Mouse (Mus musculus) fat pad, adult 2 months (tissue): ENCODE results near the gene Rapgefl1.
"Not testable (repeated sequence)": the region's sequence is repeated elsewhere in the genome, so short reads cannot be mapped to it uniquely, and the experiment has no call there.

Source experiments
- DNase-seq: peaks from one replicate; pipeline ENCODE4 v3.0.0-alpha.2; 2011; ENCODE audit warnings: low read depth, low spot score; ENCODE audit errors: extremely low read depth

Rapgefl1 gene

DNA sequence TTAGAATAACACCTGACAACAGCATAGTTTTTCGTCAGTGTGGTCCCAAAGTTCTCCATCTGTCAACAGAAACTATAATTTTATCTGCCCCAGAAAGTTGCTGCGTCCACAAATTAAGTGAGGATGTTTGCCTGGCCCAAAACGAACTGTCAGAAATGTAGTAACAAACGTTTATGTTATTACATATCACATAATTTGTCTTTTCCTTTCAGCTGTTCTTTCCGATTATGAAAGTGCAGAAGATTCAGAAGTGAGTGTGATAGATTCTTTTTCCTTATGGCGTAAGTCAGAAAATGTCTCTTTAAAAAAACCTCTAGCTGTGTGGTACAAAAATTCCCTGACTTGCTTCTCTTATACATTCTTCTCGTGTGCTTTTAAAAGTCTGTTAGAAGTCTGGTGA, 25.9 kb upstream of the Rapgefl1 start:
- DNase-seq = no peak

DNA sequence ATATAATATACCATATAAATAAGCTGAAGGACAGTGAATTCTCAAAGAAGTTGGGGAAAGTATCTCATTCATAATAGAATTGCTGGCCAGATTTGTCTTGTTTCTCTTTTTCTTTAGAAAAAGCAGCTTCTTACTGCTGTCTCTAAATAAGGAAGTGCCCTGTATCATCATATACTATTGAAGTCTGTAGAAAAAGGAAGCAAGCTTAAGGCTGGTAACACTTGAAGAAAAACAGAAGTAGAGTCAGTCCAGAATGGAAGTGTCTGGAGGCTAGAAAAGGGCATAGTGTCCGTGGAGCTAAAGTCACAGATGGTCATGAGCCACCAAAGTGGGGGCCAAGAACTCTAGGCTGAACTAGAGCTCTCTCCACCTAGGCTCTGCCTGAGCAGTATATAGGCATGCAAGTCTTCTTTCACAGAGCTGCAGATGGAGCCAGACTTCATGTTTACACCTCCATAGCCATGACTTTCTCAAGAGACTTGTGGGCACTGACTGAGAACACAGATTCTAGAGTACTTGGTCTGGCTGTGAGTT, 19.8 kb upstream of the Rapgefl1 start:
- no peak for DNase-seq

DNA sequence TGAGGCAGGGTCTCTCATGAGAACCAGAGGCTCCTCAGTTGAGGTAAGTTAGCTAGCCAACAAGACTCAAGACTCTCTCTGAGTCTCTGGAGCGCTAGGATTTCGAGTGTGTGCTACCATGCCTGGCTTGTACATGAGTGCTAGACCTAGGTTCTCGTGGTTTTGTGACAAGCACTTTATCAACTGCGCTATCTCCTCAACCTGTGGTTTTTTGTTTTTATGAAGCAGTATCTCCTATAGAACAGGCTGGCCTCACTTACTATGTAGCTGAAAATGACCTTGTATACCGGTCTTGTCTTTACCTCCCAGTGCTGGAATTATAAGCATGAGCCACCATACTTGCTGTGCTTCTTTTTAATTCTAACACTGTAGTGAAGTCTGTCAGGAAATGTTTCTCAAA, 15.6 kb upstream of the Rapgefl1 start:
- DNase-seq = no peak

DNA sequence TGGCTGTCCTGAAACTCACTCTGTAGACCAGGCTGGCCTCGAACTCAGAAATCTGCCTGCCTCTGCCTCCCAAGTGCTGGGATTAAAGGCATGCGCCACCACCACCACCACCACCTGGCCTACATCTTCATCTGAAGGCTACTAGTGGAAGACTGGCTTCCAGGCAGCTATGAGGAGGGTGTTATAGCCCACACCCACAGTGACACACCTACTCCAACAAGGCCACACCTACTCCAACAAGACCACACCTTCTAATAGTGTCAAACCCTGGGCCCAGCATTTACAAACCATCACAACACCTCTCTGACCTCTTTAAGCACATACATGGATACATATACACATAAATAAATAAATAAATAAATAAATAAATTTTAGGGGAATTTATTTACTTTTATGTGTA, 10.5 kb upstream of the Rapgefl1 start:
- DNase-seq = not testable (repeated sequence)

DNA sequence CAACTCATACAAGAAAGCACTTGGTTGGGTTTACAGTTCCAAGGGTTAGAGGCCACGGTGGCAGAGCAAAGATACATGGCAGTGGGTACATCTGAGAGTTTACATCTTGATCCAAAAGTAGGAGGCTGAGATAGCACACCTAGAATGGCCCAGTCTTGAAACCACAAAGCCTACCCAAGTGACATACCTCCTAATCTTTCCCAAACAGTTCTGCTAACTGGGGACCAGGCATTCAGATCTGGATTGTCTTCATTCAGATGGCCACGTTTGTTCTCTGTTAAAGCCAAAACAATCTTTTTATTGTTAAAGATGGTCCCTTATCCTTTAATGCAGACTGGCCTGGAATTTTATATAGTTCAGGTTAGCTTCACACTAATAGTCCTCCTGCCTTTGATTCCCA, 8.7 kb upstream of the Rapgefl1 start:
- DNase-seq = no peak

DNA sequence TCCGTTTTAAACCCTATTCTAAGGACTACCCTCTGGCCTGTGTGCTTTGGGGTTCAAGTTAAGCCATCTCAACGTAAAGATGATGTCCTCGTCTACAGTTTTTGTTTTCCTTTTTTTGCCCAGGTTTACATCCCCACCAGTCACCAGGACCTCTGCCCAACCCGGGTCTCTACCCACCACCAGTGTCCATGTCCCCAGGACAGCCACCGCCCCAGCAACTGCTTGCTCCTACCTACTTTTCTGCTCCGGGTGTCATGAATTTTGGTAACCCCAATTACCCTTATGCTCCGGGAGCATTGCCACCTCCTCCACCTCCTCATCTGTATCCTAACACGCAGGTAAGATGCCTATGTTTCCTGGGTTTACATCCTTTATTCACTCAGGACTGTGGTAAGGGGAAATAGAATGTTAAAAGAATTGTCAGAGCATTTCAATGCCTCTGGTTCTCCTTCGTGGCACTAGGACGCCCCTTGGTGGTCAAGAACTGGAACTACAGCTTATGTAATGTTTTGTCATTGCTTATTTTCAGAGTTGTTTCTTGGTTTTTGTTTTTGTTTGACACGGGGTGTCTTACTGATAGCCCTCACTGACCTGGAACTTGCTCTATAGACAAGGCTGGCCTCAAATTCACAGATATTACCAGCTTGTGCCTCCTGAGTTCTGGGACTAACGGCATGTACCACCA, 7.4 kb upstream of the Rapgefl1 start:
- no peak for DNase-seq

DNA sequence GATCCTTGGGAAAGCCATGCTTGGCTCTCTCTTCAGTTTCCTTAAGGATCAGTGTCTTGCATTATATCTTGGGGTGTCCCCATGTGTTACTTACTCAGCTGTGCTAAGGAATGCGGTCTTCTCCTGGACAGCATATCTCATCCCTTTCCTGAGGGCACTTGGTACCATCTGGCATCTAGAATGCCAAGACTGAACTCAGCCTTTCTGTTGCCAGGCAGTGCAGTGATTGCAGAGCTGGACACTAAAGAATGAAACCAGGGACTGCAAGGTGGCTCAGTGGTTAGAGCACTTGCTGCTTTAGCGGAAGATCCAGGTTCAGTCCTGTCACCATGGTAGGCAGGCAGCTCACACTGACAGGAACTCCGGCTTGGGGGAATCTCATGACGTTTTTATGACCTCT, 6.7 kb upstream of the Rapgefl1 start:
- no peak for DNase-seq

DNA sequence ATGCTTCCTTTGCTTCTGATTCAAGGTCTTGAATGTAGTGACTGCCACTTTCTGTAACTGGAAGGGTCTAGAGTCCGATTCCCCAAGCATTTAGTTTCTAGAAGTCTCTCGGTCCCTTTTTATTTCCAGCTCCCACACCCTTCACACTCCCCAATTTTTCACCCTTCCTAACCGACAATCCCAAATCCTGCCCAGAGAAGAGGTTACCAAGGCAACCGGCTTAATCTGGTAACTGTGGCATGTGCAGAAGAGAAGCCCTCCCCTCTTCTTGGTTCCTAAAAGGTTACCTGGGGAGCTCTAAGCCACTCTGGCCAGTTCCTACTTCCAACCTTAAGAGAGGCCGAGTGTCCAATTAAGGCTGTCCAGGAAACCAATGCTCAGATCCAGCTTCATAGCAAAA, 1.3 kb upstream of the Rapgefl1 start:
- no peak for DNase-seq

DNA sequence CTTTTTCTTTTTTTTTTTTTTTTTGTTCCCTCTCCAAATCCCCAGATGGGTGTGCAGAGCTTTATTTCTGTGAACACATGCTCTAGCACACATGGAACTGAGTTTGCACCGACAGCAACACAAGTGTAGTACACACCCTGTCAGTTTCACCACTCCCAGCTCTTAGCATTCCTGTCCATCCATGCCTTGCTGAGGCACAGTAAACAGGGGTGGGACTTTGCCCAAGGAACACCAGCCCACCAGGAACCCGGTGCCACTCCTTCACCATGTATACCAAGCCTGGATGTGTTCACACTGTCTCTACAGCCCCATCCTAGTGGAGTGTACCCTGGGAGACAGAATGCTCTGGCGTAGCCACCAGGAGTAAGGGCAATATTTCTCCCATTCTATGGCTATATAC, 860 bp upstream of the Rapgefl1 start:
- DNase-seq = no peak

DNA sequence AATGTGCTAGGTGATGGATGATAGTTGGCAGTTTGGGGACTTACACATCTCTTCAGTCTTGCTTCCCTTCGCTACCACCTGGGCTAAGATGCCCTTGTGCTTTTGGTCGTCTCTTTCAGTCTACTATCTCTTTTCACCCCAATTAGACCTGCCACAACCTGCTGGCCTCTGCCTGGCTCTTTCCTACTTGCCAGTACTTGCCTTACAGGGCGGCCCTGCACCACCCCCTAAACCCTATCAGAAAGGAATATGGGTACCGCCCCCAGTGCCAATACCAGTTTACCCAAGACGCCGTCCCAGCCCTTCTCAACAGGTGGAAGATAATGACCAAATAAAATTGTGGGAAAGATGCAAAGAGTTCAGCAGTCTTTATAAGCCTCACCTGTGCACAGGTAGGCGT, 457 bp upstream of the Rapgefl1 start:
- DNase-seq = no peak

DNA sequence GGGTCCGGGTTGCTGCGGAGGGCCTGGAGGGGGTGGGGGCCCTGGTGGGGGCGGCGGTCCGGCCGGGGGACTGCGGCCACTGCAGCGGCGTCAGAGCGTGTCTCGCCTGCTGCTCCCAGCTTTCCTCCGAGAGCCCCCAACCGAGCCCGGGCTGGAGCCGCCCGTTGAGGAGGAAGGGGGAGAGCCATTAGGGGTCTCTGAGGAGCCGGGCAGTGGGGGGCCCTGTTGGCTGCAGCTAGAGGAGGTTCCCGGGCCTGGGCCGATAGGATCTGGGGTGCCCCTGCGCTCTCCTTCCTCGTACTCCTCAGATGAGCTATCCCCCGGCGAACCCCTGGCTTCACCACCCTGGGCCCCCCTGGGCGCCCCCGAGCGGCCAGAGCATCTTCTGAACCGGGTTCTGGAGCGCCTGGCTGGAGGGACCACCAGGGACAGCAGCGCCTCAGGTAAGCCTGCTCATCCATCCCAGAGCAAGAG, 683 bp downstream of the Rapgefl1 start:
- no peak for DNase-seq

DNA sequence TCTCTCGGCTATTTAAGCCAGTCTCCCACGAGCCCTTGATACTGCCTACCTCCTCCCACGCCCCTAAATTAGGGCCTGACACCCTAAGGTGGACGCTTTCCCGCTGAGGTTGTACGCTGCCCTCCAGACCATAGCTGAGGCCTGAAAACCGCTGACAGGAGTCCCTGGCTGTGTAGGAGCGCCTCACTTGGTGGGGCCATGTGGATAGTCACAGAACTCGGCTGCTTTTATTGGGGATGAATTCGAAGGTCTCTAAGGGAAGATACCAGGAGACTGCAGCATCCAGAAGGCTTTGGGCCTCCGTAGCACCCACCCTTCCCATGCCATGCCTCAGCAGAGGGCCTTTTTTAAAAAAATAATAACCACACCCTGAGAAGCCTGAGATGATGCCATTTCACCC, 1.3 kb downstream of the Rapgefl1 start:
- DNase-seq = no peak

DNA sequence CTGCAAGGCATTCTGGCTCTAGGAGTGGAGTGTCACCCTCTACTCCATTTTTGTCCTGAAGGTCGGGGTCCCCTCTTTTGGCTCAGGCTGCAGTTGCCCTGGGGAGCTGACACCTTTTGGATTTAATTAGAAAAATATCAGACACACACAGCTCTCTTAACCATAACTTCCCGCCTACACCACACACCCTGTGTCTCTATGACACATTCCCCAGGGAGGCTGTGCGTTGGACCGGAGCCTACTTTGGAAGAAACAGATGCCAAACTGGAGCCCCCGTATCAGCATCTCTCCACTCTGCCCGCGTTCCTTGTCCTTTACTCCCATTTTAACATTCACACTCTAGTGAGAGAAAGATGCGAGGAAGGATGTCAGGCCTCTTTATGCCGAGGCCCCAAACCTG, 1.9 kb downstream of the Rapgefl1 start:
- no peak for DNase-seq

DNA sequence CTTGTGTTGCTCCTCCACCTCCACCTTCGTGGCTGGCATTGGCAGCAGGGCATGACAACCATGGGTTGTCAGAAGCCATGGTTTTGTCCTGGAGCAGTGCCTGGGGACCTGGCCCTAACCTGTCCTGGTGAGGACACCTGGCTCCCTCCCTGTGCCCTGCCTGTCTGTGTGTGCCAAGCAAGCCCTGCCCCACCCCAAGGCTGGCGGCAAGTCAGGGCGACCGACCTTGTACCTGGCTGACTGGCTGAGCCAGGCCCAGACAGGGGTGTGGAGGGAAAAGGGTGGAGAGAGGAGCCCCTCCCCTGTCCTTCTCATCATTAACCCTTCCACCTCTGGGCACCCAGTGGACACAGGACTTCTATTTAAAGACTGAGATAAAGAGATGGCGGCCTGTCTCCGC, 2.8 kb downstream of the Rapgefl1 start:
- DNase-seq = peak; percentile 86

DNA sequence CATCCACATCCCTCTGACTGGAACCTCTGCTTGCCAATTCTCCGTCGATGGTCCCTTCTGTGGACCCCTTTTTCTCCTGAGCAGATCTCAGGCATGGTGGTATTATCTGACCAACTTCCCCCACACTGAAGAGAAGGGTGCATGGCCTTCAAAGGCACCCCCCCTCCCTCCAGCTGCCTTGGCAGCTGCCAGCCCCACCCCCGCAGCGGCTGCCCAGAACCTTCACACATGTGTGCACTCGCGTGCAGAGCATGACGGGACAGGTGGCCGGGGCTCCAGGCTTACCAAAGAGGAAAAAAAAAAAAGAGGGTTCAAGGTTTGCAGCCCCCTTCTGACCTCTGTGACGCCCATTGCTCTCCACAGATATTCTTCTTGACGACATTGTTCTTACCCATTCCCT, 3.3 kb downstream of the Rapgefl1 start:
- no peak for DNase-seq

DNA sequence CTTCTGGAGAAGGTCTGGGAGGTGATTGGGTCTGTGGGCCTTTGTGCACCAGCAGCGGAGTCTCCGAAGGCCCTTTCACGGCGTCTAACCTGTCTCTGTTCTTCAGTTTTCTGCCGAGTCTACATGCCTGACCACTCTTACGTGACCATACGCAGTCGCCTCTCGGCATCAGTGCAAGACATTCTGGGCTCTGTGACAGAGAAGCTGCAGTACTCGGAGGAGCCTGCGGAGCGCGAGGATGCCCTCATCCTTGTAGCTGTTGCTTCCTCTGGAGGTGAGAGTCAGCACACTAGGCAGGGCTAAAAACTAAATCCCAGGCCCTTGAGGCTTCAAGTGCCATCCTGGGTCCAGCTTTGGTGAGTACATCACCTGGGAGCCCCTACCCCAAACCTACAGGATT, 9.4 kb downstream of the Rapgefl1 start:
- DNase-seq = no peak

DNA sequence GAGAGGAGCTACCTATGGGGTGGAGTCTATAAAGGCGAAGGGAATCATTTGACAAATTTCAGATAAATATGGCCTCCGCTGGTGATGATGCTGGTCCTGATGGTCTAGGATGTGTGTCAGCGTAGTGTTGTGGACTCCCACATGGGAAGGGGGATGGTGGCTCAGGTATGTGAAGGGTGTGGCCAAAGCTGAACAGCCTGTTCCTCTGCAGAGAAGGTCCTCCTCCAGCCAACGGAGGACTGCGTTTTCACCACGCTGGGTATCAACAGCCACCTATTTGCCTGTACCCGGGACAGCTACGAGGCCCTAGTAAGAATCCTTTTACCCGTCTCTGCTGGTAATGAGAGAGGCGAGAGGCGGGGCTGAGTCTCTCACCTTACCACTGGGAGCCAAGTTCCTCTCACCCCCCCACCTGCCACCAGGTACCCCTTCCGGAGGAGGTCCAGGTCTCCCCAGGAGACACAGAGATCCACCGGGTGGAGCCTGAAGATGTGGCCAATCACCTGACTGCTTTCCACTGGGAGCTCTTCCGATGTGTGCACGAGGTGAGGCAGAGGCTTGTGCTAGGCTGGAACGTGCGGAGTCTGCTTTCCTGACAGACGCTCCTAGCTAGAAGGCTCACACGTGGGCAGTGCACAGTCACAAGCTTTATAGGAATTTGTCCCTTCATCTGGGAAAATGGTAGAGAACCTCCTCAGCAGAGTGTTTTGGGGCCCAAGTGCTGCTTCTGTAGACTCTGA, 10.4 kb downstream of the Rapgefl1 start:
- no peak for DNase-seq

DNA sequence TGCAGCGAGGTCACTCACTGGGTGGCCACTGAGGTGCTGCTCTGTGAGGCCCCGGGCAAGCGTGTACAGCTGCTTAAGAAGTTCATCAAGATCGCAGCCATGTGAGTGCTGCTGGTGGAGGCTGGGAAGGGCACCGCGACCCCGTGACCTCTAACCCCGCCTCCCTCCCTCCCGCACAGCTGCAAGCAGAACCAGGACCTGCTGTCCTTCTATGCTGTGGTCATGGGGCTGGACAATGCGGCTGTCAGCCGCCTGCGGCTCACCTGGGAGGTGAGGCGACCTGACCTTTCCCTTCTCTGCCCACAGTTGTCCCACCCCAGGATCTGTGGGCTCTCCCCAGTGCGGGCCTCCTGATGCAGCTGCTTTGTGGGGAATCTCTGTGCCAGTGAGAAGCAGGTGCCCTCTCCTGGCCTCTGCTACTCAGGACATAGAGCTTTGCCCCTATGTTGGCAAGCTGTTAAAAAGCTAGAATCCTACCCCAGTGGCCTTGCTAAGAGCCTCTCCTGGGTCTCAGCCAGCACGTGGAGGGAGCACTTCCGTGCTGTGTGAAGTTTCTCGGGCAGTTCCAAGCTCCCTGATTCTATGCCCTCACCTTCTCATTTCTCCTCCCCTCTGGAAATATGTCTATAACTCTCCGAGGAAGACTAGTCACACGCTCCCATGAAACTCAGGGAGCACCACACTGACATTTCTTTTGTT, 12.8 kb downstream of the Rapgefl1 start:
- no peak for DNase-seq

DNA sequence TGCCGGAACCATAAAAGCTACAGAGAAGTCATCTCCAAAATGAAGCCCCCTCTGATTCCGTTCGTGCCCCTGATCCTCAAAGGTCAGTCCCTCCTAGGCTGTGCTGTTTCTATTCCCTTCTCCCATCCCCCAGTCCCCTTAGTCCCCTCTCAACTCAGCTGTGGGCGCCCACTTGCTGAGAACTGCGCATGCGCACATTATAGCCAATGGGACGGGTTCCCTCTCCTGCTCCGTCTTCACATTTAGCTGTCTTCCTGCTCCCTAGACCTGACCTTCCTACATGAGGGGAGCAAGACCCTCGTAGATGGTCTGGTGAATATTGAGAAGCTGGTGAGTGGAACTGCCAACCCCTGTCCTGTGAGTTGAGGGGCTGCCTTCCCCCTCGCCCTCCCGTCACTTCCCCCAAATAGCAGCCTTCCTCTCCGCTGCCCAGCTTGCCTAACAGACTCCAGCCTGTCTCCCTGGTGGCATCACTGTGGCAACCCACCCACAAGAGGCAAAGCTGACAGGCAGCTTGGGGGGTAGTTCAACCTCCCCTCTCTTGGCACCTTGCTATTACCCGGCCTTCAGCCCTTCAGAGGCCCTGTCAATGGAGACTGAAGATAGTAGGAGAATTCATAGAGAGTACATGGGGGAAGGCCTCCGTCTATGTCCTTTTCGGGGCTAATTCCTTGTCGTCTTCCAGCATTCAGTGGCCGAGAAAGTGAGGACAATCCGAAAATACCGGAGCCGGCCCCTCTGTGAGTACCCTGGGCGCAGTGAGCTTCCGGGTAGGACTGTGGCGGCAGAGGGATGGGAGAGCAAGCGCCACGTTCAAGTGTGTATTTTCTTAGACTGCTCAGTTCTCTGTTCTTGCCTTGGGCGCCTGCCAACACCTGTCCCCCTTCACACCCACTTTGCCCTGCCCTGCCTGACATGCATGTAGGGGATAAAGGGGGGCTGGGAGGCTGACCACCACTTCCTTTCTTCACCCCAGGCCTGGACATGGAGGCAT, 13.8 kb downstream of the Rapgefl1 start:
- no peak for DNase-seq

DNA sequence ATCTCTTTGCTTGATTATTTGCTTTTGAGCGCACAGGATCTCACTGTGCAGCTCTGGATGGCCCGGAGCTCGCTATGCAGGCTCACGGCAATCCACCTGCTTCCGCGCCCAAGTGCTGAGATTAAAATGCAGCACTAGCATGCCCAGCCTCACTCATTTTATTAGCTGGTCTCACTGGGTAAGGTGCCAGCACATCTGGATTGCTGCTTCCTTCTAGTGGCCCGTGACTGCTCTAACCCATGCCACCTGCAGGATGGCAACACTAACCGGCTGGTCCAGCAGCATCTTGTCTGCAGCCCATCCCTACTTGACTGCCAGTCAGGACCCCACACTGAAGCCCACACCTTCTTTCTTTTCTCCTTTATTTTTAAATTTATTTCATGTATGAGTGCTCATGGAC, 17.5 kb downstream of the Rapgefl1 start:
- no peak for DNase-seq

DNA sequence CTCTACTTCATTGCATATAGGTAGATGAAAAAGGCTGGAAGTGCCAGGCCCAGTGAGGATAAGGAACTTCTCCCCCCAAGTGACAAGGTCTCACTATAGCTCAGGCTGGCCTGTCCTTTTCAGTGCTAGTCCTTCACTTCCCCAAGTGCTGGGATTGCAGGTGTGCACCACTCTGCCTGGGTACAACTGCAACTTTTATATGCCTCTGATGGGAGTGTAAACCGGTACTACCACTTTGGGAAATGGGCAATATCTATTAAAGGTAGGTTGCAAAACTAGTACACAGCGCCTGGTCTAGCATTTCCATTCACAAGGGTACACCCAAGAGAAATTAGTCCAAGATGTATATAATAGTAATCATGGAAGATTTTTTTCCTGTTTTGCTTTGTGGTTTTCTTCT, 18.1 kb downstream of the Rapgefl1 start:
- DNase-seq = no peak
